Mouse (Mus musculus): ENCODE results near the gene Mrpl45. TPM values are rescaled to one million over a fixed set of nuclear protein-coding genes. Genes with fewer than 3 reads are reported as not detected.

Mrpl45 gene
- polyA plus RNA-seq, 1 experiment, result 53.2 TPM

- Histone ChIP-seq H3K27ac (replicated peaks; ENCODE audit: low read depth, low read length) (peak within 1 kb of the TSS; percentile 68), H3K4me1 (ENCODE audit: control insufficient read depth, insufficient read depth, insufficient read length, low read length) (peaks cover 4% of the 10 kb centered on the region; the same call in 1 of the 2 replicates), H3K4me3 (ENCODE audit: insufficient read depth, low read depth, low read length) (peak within 1 kb of the TSS; percentile 100)
Measured at GRCm38 (mm10) chr11:97361948-97362648, 46.6 kb downstream of the Mrpl45 start, which contains the start of gene Socs7. TSS of gene Socs7 (plus strand) at chr11:97362551.

- peaks cover 4% of the 10 kb centered on the region; the same call in 1 of the 2 replicates for H3K4me1 ChIP-seq (ENCODE audit: control insufficient read depth, insufficient read depth, insufficient read length, low read length)
- H3K4me3 ChIP-seq (ENCODE audit: insufficient read depth, low read depth, low read length), result peak overlapping the region; percentile 100
- no peak overlapping the region for H3K27ac ChIP-seq (replicated peaks; ENCODE audit: low read depth, low read length)
Measured at GRCm38 (mm10) chr11:97362649-97362942, 47.1 kb downstream of the Mrpl45 start.

- Histone ChIP-seq H3K27ac (replicated peaks; ENCODE audit: low read depth, low read length) (peak overlapping the region; percentile 30), H3K4me3 (ENCODE audit: insufficient read depth, low read depth, low read length) (peak overlapping the region; percentile 100), H3K4me1 (ENCODE audit: control insufficient read depth, insufficient read depth, insufficient read length, low read length) (peaks cover 4% of the 10 kb centered on the region; the same call in 1 of the 2 replicates)
Measured at GRCm38 (mm10) chr11:97362943-97363643, 47.6 kb downstream of the Mrpl45 start.

- H3K4me3 ChIP-seq (ENCODE audit: insufficient read depth, low read depth, low read length), result peak overlapping the region; percentile 100
- peak overlapping the region; percentile 30 for H3K27ac ChIP-seq (replicated peaks; ENCODE audit: low read depth, low read length)
Measured at GRCm38 (mm10) chr11:97363644-97363995, 48.1 kb downstream of the Mrpl45 start.

GRCm38 (mm10) chr11:97365556-97365955, 50.0 kb downstream of the Mrpl45 start:
- no peak overlapping the region for H3K27ac ChIP-seq (replicated peaks; ENCODE audit: low read depth, low read length)
- H3K4me3 ChIP-seq (ENCODE audit: insufficient read depth, low read depth, low read length), result no peak overlapping the region
- peaks cover 4% of the 10 kb centered on the region; the same call in 1 of the 2 replicates for H3K4me1 ChIP-seq (ENCODE audit: control insufficient read depth, insufficient read depth, insufficient read length, low read length)

More at GRCm38 (mm10) chr11:97363644-97363995, 48.1 kb downstream of the Mrpl45 start:
- H3K4me1 ChIP-seq (ENCODE audit: control insufficient read depth, insufficient read depth, insufficient read length, low read length), result peaks cover 4% of the 10 kb centered on the region; the same call in 1 of the 2 replicates

GRCm38 (mm10) chr11:97368501-97368900, 53.0 kb downstream of the Mrpl45 start:
- H3K4me3 ChIP-seq (ENCODE audit: insufficient read depth, low read depth, low read length), result no peak overlapping the region
- H3K4me1 ChIP-seq (ENCODE audit: control insufficient read depth, insufficient read depth, insufficient read length, low read length), result peaks cover 8% of the 10 kb centered on the region; the same call in 1 of the 2 replicates
- H3K27ac ChIP-seq (replicated peaks; ENCODE audit: low read depth, low read length), result no peak overlapping the region

- no peak overlapping the region for H3K27ac ChIP-seq (replicated peaks; ENCODE audit: low read depth, low read length)
- no peak overlapping the region for H3K4me3 ChIP-seq (ENCODE audit: insufficient read depth, low read depth, low read length)
- 0 out of 2 replicates have a peak, but pooled peaks cover 4% of the 10 kb centered on the region for H3K4me1 ChIP-seq (ENCODE audit: control insufficient read depth, insufficient read depth, insufficient read length, low read length)
Measured at GRCm38 (mm10) chr11:97370329-97371091, 55.0 kb downstream of the Mrpl45 start.

- Histone ChIP-seq H3K4me3 (ENCODE audit: insufficient read depth, low read depth, low read length) (no peak overlapping the region), H3K27ac (replicated peaks; ENCODE audit: low read depth, low read length) (no peak overlapping the region), H3K4me1 (ENCODE audit: control insufficient read depth, insufficient read depth, insufficient read length, low read length) (0 out of 2 replicates have a peak, but pooled peaks cover 4% of the 10 kb centered on the region)
Measured at GRCm38 (mm10) chr11:97372159-97372864, 56.8 kb downstream of the Mrpl45 start.

- Histone ChIP-seq H3K4me3 (ENCODE audit: insufficient read depth, low read depth, low read length) (no peak overlapping the region), H3K27ac (replicated peaks; ENCODE audit: low read depth, low read length) (no peak overlapping the region), H3K4me1 (ENCODE audit: control insufficient read depth, insufficient read depth, insufficient read length, low read length) (0 out of 2 replicates have a peak, but pooled peaks cover 4% of the 10 kb centered on the region)
Measured at GRCm38 (mm10) chr11:97373402-97373801, 57.9 kb downstream of the Mrpl45 start.

Other genes with a start within 250 kb of the Mrpl45 start
- 0.75 and 1.1 TPM in 2 replicates for gene Tbx21, start 200.4 kb upstream of the Mrpl45 start, polyA plus RNA-seq (2012; ENCODE audit: insufficient read depth, insufficient read length, missing spikeins)
- gene Tbkbp1, start 164.2 kb upstream of the Mrpl45 start, polyA plus RNA-seq (2012; ENCODE audit: insufficient read depth, insufficient read length, missing spikeins), result 27.4 and 29.8 TPM in 2 replicates
- 40.7 and 57.4 TPM in 2 replicates for gene Kpnb1, start 127.8 kb upstream of the Mrpl45 start, polyA plus RNA-seq (2012; ENCODE audit: insufficient read depth, insufficient read length, missing spikeins)
- gene Npepps, start 35.1 kb upstream of the Mrpl45 start, polyA plus RNA-seq (2012; ENCODE audit: insufficient read depth, insufficient read length, missing spikeins), result 28.5 and 33.2 TPM in 2 replicates
- gene Gpr179, start 36.4 kb downstream of the Mrpl45 start, polyA plus RNA-seq (2012; ENCODE audit: insufficient read depth, insufficient read length, missing spikeins), result not detected in 2 replicates
- gene Socs7, start 46.8 kb downstream of the Mrpl45 start, polyA plus RNA-seq (2012; ENCODE audit: insufficient read depth, insufficient read length, missing spikeins), result 5.7 and 6.3 TPM in 2 replicates
- 5.5 and 6.7 TPM in 2 replicates for gene Arhgap23, start 99.8 kb downstream of the Mrpl45 start, polyA plus RNA-seq (2012; ENCODE audit: insufficient read depth, insufficient read length, missing spikeins)
- gene 4933428G20Rik, start 184.6 kb downstream of the Mrpl45 start, polyA plus RNA-seq (2012; ENCODE audit: insufficient read depth, insufficient read length, missing spikeins), result not detected in 2 replicates